In the genomic region with DNA sequence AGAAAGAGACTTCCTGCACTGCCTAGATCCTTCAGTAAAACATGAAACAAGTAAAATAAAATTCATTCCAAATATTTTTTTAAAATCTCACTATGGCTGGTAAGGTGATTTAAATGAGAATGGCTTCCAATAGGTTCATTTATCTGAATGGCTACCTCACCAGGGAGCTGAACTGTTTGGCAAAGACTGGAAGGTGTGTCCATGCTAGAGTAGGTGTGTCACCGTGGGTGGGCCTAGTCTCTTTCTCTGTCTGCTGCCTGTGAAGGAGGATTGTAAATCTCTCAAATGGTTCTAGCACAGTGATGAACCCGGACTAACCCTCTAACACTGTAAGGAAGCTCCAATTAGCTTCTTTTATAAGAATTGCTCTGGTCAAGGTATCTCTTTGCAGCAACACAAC, we compare ENCODE assay signal across 20 mouse cellular contexts.
"Had no signal": no experiment of that assay in that cellular context is flagged by ENCODE, and none has a peak within 500 bp of the region (broad histone marks: within the 10 kb centered on the region; RNA-seq: fewer than 3 reads in every experiment).

No protein-coding gene starts in this region.

- H3K4me1 ChIP-seq: neural tube, embryonic 12.5 days; stomach, embryonic 15.5 days had no signal

- H3K36me3 ChIP-seq: kidney, embryonic 15.5 days; liver, embryonic 15.5 days; neural tube, embryonic 12.5 days; neural tube, embryonic 15.5 days; stomach, embryonic 15.5 days had no signal

- H3K4me3 ChIP-seq: kidney, embryonic 15.5 days; left cerebral cortex, adult 2 months; liver, embryonic 15.5 days; megakaryocyte, embryonic 14.5 days; neural tube, embryonic 12.5 days; neural tube, embryonic 15.5 days; stomach, embryonic 15.5 days had no signal

- H3K9ac ChIP-seq: kidney, embryonic 15.5 days; liver, embryonic 15.5 days; lung, embryonic 14.5 days; neural tube, embryonic 12.5 days; neural tube, embryonic 15.5 days; stomach, embryonic 15.5 days had no signal

- H3K4me2 ChIP-seq: kidney, embryonic 15.5 days; liver, embryonic 11.5 days; liver, embryonic 15.5 days; lung, embryonic 14.5 days; midbrain, embryonic 11.5 days; neural tube, embryonic 12.5 days; neural tube, embryonic 15.5 days; stomach, embryonic 15.5 days had no signal

- H3K9me3 ChIP-seq: kidney, embryonic 15.5 days; liver, embryonic 15.5 days; megakaryocyte, embryonic 14.5 days; neural tube, embryonic 12.5 days; neural tube, embryonic 15.5 days; stomach, embryonic 15.5 days had no signal

- DNase-seq: kidney, adult 8-10 months; kidney, postnatal 10 days; kidney, postnatal 36 days; layer of hippocampus, postnatal 36 days; lung, embryonic 14.5 days; midbrain, embryonic 14.5 days; right cerebral cortex, postnatal 25 days; spleen, adult 18-20 months; thymus, postnatal 25 days had no signal

- H3K27ac ChIP-seq: kidney, embryonic 15.5 days; left cerebral cortex, adult 2 months; liver, embryonic 15.5 days; macrophage; neural tube, embryonic 12.5 days; neural tube, embryonic 15.5 days; stomach, embryonic 15.5 days had no signal

- H3K27me3 ChIP-seq: kidney, embryonic 15.5 days; liver, embryonic 15.5 days; megakaryocyte, embryonic 14.5 days; neural tube, embryonic 12.5 days; neural tube, embryonic 15.5 days; stomach, embryonic 15.5 days had no signal

- ATAC-seq: lung, postnatal 0 days had no signal
